Mouse (Mus musculus): Measurements from ENCODE around the gene Ermp1. TPM values are rescaled to one million over a fixed set of nuclear protein-coding genes. Genes with fewer than 3 reads are reported as not detected.

Ermp1 gene
- polyA plus RNA-seq (2015; fragmentation: Nextera tagmentation; extraction: Ambion mirVana): 16.9 and 21.5 TPM in 2 replicates

- Histone ChIP-seq H3K27ac (peak within 1 kb of the TSS; percentile 89), H3K4me1 (peaks cover 3% of the 10 kb centered on the region), H3K4me2 (peak within 1 kb of the TSS; percentile 61), H3K36me3 (peaks cover 6% of the 10 kb centered on the region; the same call in 1 of the 2 replicates), H3K9ac (peak within 1 kb of the TSS; percentile 78), H3K27me3 (no peaks in the 10 kb centered on the region), H3K9me3 (no peaks in the 10 kb centered on the region), H3K4me3 (peak within 1 kb of the TSS; percentile 88)
- under 1% methylated on average over 83 of the region's 90 CpGs for WGBS
- peak; percentile 82 for ATAC-seq (ENCODE audit: insufficient number of reproducible peaks, low FRiP score, low TSS enrichment, low read depth)
Measured at GRCm38 (mm10) chr19:29647651-29648549, at the start of gene Ermp1. TSS of gene Ermp1 (minus strand) at chr19:29648415.

- no peaks in the 10 kb centered on the region for H3K27me3 ChIP-seq
- 0 out of 2 replicates have a peak, but pooled peaks cover 2% of the 10 kb centered on the region for H3K4me1 ChIP-seq
- no peak within 1 kb of the TSS for H3K4me2 ChIP-seq
- no peak within 1 kb of the TSS for H3K4me3 ChIP-seq
- H3K9me3 ChIP-seq: no peaks in the 10 kb centered on the region
- H3K36me3 ChIP-seq: no peaks in the 10 kb centered on the region
- no peak within 1 kb of the TSS for H3K9ac ChIP-seq
- ATAC-seq (ENCODE audit: insufficient number of reproducible peaks, low FRiP score, low TSS enrichment, low read depth): no peak
- no peak within 1 kb of the TSS for H3K27ac ChIP-seq
- 51% methylated on average over 3 of the region's 3 CpGs for WGBS
Measured at GRCm38 (mm10) chr19:29697245-29697874, 49.1 kb upstream of the Ermp1 start, which contains the start of gene Mlana. TSS of gene Mlana (plus strand) at chr19:29697824.

- no peak for ATAC-seq (ENCODE audit: insufficient number of reproducible peaks, low FRiP score, low TSS enrichment, low read depth)
- Histone ChIP-seq H3K9ac (no peak overlapping the region), H3K4me2 (no peak overlapping the region), H3K27me3 (no peaks in the 10 kb centered on the region), H3K36me3 (no peaks in the 10 kb centered on the region), H3K27ac (no peak overlapping the region), H3K4me1 (0 out of 2 replicates have a peak, but pooled peaks cover 2% of the 10 kb centered on the region), H3K4me3 (no peak overlapping the region), H3K9me3 (no peaks in the 10 kb centered on the region)
Measured at GRCm38 (mm10) chr19:29696840-29697239, 48.6 kb upstream of the Ermp1 start.

DNA sequence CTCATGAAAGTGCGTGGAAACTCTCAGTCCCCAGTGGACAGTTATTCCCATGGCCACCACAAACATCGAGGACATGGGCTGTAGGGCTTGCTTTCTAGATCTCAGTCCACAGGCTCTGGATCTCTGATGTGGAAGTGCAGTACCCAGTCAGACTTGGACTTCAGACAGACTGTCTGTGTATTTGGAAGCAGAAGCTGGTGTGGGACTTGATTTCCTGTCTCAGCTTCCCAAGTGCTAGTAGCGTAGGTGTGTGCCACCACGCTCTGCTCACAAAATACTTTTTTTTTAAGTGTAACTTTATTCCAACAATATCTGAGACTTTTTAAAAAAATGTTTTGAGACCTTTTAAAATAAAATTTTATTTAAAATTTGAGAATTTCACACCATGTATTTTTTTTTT is 48.1 kb upstream of the Ermp1 start:
- no peak overlapping the region for H3K27ac ChIP-seq
- no peaks in the 10 kb centered on the region for H3K9me3 ChIP-seq
- WGBS: 86% methylated on average over 4 of the region's 4 CpGs
- H3K36me3 ChIP-seq: no peaks in the 10 kb centered on the region
- no peak for ATAC-seq (ENCODE audit: insufficient number of reproducible peaks, low FRiP score, low TSS enrichment, low read depth)
- no peak overlapping the region for H3K9ac ChIP-seq
- H3K4me3 ChIP-seq: no peak overlapping the region
- no peaks in the 10 kb centered on the region for H3K27me3 ChIP-seq
- no peak overlapping the region for H3K4me2 ChIP-seq
- H3K4me1 ChIP-seq: no peaks in the 10 kb centered on the region

GRCm38 (mm10) chr19:29695071-29695470 is 46.9 kb upstream of the Ermp1 start:
- Histone ChIP-seq H3K4me2 (no peak overlapping the region), H3K4me3 (no peak overlapping the region), H3K4me1 (no peaks in the 10 kb centered on the region), H3K9ac (no peak overlapping the region), H3K9me3 (no peaks in the 10 kb centered on the region), H3K27ac (no peak overlapping the region), H3K27me3 (no peaks in the 10 kb centered on the region), H3K36me3 (no peaks in the 10 kb centered on the region)
- WGBS: 87% methylated on average over 10 of the region's 10 CpGs
- ATAC-seq (ENCODE audit: insufficient number of reproducible peaks, low FRiP score, low TSS enrichment, low read depth): no peak

GRCm38 (mm10) chr19:29683844-29684540 is 35.8 kb upstream of the Ermp1 start:
- Histone ChIP-seq H3K9me3 (no peaks in the 10 kb centered on the region), H3K27ac (no peak overlapping the region), H3K4me2 (no peak overlapping the region), H3K4me1 (no peaks in the 10 kb centered on the region), H3K4me3 (0 out of 2 replicates have a peak overlapping the region, but pooled peaks have one; percentile 8), H3K27me3 (no peaks in the 10 kb centered on the region), H3K36me3 (no peaks in the 10 kb centered on the region), H3K9ac (no peak overlapping the region)
- 44% methylated on average over 16 of the region's 16 CpGs for WGBS
- 0 out of 2 replicates have a peak, but pooled peaks have one; percentile 35 for ATAC-seq (ENCODE audit: insufficient number of reproducible peaks, low FRiP score, low TSS enrichment, low read depth)

GRCm38 (mm10) chr19:29680182-29681152 is 32.3 kb upstream of the Ermp1 start:
- 84% methylated on average over 13 of the region's 13 CpGs for WGBS
- no peaks in the 10 kb centered on the region for H3K9me3 ChIP-seq
- H3K4me3 ChIP-seq: no peak overlapping the region
- H3K27me3 ChIP-seq: no peaks in the 10 kb centered on the region
- ATAC-seq (ENCODE audit: insufficient number of reproducible peaks, low FRiP score, low TSS enrichment, low read depth): no peak
- H3K4me1 ChIP-seq: no peaks in the 10 kb centered on the region
- no peak overlapping the region for H3K27ac ChIP-seq
- H3K4me2 ChIP-seq: no peak overlapping the region
- no peak overlapping the region for H3K9ac ChIP-seq
- no peaks in the 10 kb centered on the region for H3K36me3 ChIP-seq

DNA sequence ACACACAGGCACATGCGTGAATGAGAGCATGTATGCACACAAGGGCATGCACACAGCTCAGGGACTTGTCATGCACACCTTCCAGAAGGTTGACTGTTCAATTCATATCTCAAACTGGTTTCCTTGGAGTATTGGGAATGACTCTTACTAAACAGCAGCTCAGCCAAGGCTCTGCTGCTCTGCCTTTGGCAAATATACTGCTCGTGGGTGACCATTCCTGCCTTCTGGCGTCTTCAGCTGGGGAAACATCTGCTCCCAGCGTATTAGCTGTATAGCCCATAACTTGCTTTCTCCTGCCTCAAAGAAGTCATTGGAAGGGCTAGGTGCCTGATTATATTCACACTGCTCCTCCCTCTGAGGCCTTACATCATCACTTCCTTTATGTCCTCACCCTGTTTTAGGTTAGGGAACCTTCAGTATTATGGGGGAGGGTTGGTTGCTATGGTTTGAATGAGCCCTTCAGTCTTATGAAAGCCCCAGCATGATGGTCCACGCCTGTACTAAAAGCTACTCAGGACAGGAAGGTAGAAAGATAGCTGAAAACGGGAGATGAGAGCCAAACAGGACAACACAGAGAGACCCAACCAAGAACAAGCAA is 30.1 kb upstream of the Ermp1 start:
- no peak overlapping the region for H3K27ac ChIP-seq
- no peak overlapping the region for H3K4me2 ChIP-seq
- H3K4me3 ChIP-seq: no peak overlapping the region
- H3K36me3 ChIP-seq: no peaks in the 10 kb centered on the region
- no peak for ATAC-seq (ENCODE audit: insufficient number of reproducible peaks, low FRiP score, low TSS enrichment, low read depth)
- H3K4me1 ChIP-seq: no peaks in the 10 kb centered on the region
- H3K27me3 ChIP-seq: no peaks in the 10 kb centered on the region
- no peak overlapping the region for H3K9ac ChIP-seq
- H3K9me3 ChIP-seq: no peaks in the 10 kb centered on the region
- WGBS: 75% methylated on average over 6 of the region's 6 CpGs

DNA sequence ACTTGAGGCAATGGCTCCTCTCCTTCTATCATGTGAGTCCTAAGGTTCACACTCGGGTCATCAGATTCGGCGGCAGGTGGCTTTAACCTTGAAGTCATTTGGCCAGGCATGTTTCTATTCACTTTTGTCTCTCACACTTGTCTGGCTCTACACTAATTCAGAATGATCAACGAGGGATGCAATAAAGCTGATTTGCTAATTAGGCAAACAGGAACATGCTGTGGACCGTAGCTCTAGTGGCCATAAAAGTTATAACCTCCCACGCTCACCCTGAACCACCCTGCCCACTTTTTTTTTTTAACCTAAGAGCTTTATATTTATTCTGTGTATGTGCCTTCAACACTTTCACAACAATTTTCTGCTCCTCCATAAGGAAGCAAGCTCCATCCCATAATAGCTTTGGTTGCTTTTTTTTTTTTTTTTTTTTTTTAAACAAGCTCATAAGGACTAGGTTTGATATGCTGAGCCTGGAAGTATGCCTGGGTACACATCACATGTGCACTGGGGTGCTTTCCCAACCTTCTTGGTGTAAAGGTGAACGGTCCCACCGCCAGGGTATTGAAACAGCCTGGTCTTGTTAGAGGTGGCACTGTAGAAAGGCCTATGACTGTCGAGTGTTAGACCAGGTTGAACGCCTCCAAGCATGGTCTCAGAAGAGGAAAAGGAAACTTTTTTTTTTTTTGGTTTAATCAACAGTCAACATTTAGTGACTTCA is 28.4 kb upstream of the Ermp1 start:
- no peak for ATAC-seq (ENCODE audit: insufficient number of reproducible peaks, low FRiP score, low TSS enrichment, low read depth)
- Histone ChIP-seq H3K36me3 (no peaks in the 10 kb centered on the region), H3K27me3 (no peaks in the 10 kb centered on the region)

GRCm38 (mm10) chr19:29675562-29676078 is 27.4 kb upstream of the Ermp1 start:
- Histone ChIP-seq H3K9ac (no peak overlapping the region), H3K27me3 (no peaks in the 10 kb centered on the region), H3K9me3 (no peaks in the 10 kb centered on the region), H3K4me3 (no peak overlapping the region), H3K27ac (no peak overlapping the region), H3K36me3 (no peaks in the 10 kb centered on the region), H3K4me2 (no peak overlapping the region), H3K4me1 (no peaks in the 10 kb centered on the region)
- ATAC-seq (ENCODE audit: insufficient number of reproducible peaks, low FRiP score, low TSS enrichment, low read depth): no peak
- 55% methylated on average over 9 of the region's 9 CpGs for WGBS

More for the DNA sequence above, 28.4 kb upstream of the Ermp1 start:
- Histone ChIP-seq H3K9ac (no peak overlapping the region), H3K9me3 (no peaks in the 10 kb centered on the region), H3K4me2 (no peak overlapping the region), H3K27ac (no peak overlapping the region), H3K4me1 (no peaks in the 10 kb centered on the region), H3K4me3 (no peak overlapping the region)
- 55% methylated on average over 10 of the region's 10 CpGs for WGBS
